Mouse (Mus musculus): ENCODE measurements at regions not wholly inside any gene's neighbourhood (a gene's known extent, or its start where the extent isn't known, plus 50 kb on each side); places are given as distances from the start of the nearest gene placed in this dataset.

GRCm38 (mm10) chr19:26355054-26355453 is 249.8 kb upstream of the Smarca2 start:
- Histone ChIP-seq H3K9ac (ENCODE audit: control insufficient read depth, low read depth, low read length, poor library complexity, severe bottlenecking) (no peak overlapping the region), H3K27me3 (ENCODE audit: control insufficient read depth in 1 of 2, insufficient read depth in 2 of 2, low read length in 2 of 2) (no peaks in the 10 kb centered on the region; a peak in 1 of 4 replicates), H3K4me3 (ENCODE audit: control insufficient read depth in 1 of 2, insufficient read depth in 1 of 2, low read depth in 2 of 2, low read length in 2 of 2) (no peak overlapping the region), H3K36me3 (ENCODE audit: control insufficient read depth in 1 of 2, insufficient read depth in 2 of 2, low read length in 2 of 2) (no peaks in the 10 kb centered on the region), H3K9me3 (replicated peaks; ENCODE audit: insufficient read depth, low read length) (no peaks in the 10 kb centered on the region), H3K4me1 (ENCODE audit: control insufficient read depth in 1 of 2, insufficient read depth in 2 of 2, low read length in 2 of 2) (no peaks in the 10 kb centered on the region), H3K79me2 (ENCODE audit: control insufficient read depth, insufficient read depth, low read length, poor library complexity) (no peaks in the 10 kb centered on the region), H3K27ac (ENCODE audit: control insufficient read depth, low read depth, low read length) (no peak overlapping the region)
- no peak for TF ChIP-seq HCFC1 (IDR thresholded peaks at IDR 0.05; ENCODE audit: low read depth, low read length)
- TF ChIP-seq POLR2AphosphoS2 (IDR thresholded peaks at IDR 0.05; ENCODE audit: low read length), result no peak
- no peak for TF ChIP-seq NRF1 (IDR thresholded peaks at IDR 0.05; ENCODE audit: insufficient read depth, low read depth, low read length, poor library complexity, severe bottlenecking)
- TF ChIP-seq MEF2A (IDR thresholded peaks at IDR 0.05; ENCODE audit: extremely low read depth, insufficient replicate concordance, low read depth, low read length, poor library complexity, severe bottlenecking), result no peak
- no peak for TF ChIP-seq TAL1 (IDR thresholded peaks at IDR 0.05; ENCODE audit: low read length)
- no peak for DNase-seq (ENCODE audit: low read depth, low spot score)

GRCm38 (mm10) chr19:26383961-26384381 is 220.9 kb upstream of the Smarca2 start:
- Histone ChIP-seq H3K4me1 (ENCODE audit: control insufficient read depth in 1 of 2, insufficient read depth in 2 of 2, low read length in 2 of 2) (no peaks in the 10 kb centered on the region), H3K79me2 (ENCODE audit: control insufficient read depth, insufficient read depth, low read length, poor library complexity) (no peaks in the 10 kb centered on the region), H3K9ac (ENCODE audit: control insufficient read depth, low read depth, low read length, poor library complexity, severe bottlenecking) (no peak overlapping the region), H3K27ac (ENCODE audit: control insufficient read depth, low read depth, low read length) (no peak overlapping the region), H3K4me3 (ENCODE audit: control insufficient read depth in 1 of 2, insufficient read depth in 1 of 2, low read depth in 2 of 2, low read length in 2 of 2) (no peak overlapping the region), H3K27me3 (ENCODE audit: control insufficient read depth in 1 of 2, insufficient read depth in 2 of 2, low read length in 2 of 2) (no peaks in the 10 kb centered on the region), H3K36me3 (ENCODE audit: control insufficient read depth in 1 of 2, insufficient read depth in 2 of 2, low read length in 2 of 2) (no peaks in the 10 kb centered on the region), H3K9me3 (replicated peaks; ENCODE audit: insufficient read depth, low read length) (no peaks in the 10 kb centered on the region)
- TF ChIP-seq POLR2A (IDR thresholded peaks at IDR 0.05; ENCODE audit: control insufficient read depth in 1 of 2, insufficient read depth in 1 of 2, low read depth in 1 of 2, low read length in 2 of 2, poor library complexity in 1 of 2) (no peak), ZMIZ1 (IDR thresholded peaks at IDR 0.05; ENCODE audit: low read depth, low read length) (no peak), GABPA (IDR thresholded peaks at IDR 0.05; ENCODE audit: low read depth, low read length) (no peak), USF2 (IDR thresholded peaks at IDR 0.05; ENCODE audit: borderline replicate concordance in 1 of 2, insufficient read depth in 1 of 2, low read depth in 1 of 2, low read length in 2 of 2) (no peak), GATA1 (IDR thresholded peaks at IDR 0.05; ENCODE audit: low read depth, low read length) (no peak), MXI1 (IDR thresholded peaks at IDR 0.05; ENCODE audit: low read depth, low read length) (no peak), MAFK (IDR thresholded peaks at IDR 0.05; ENCODE audit: borderline replicate concordance, low read depth, low read length) (no peak), E2F4 (IDR thresholded peaks at IDR 0.05; ENCODE audit: borderline replicate concordance, low read depth, low read length) (no peak), HCFC1 (IDR thresholded peaks at IDR 0.05; ENCODE audit: low read depth, low read length) (no peak), MAX (IDR thresholded peaks at IDR 0.05; ENCODE audit: low read length) (no peak), RAD21 (IDR thresholded peaks at IDR 0.05; ENCODE audit: low read depth, low read length) (no peak), NELFE (IDR thresholded peaks at IDR 0.05; ENCODE audit: low read depth, low read length) (no peak), JUND (IDR thresholded peaks at IDR 0.05; ENCODE audit: low read depth, low read length) (no peak), CHD2 (IDR thresholded peaks at IDR 0.05; ENCODE audit: low read length) (no peak), ZNF384 (IDR thresholded peaks at IDR 0.05; ENCODE audit: low read depth, low read length) (no peak), CTCF (IDR thresholded peaks at IDR 0.05 in 2 of 3, conservative IDR thresholded peaks at IDR 0.05 in 1 of 3; ENCODE audit: control insufficient read depth in 1 of 3, insufficient read depth in 1 of 3, low read depth in 2 of 3, low read length in 3 of 3, poor library complexity in 1 of 3, severe bottlenecking in 1 of 3) (no peak)
- no peak for DNase-seq (ENCODE audit: low read depth, low spot score)
